Mouse (Mus musculus) stomach, embryonic 14.5 days (tissue): ENCODE results near the gene Adgrl1. TPM values are rescaled to one million over a fixed set of nuclear protein-coding genes. Genes with fewer than 3 reads are reported as not detected.
"Not testable (repeated sequence)": the region's sequence is repeated elsewhere in the genome, so short reads cannot be mapped to it uniquely, and the experiment has no call there.

Source experiments
- ATAC-seq: fragments of 200-750 bp; cut with Nextera tagmentation; 2 replicates; pipeline ENCODE4 v1.8.0; 2017; ENCODE audit warnings: low read depth, moderate TSS enrichment; ENCODE audit not compliant: insufficient number of reproducible peaks, insufficient read depth, low FRiP score
- H3K27ac ChIP-seq: fragments of 300-500 bp; sonication (generic); 2 replicates; pipeline ENCODE4 v1.5.1; 2014; ENCODE audit warnings: mild to moderate bottlenecking, low read length, moderate library complexity, mixed read lengths
- H3K27me3 ChIP-seq: fragments of 300-500 bp; sonication (generic); 2 replicates; pipeline ENCODE4 v1.6.1; 2014; ENCODE audit warnings: low read length, control low read depth, mixed read lengths; ENCODE audit not compliant: control insufficient read depth, insufficient read depth
- H3K36me3 ChIP-seq: fragments of 300-500 bp; sonication (generic); 2 replicates; pipeline ENCODE4 v1.6.1; 2014; ENCODE audit warnings: mild to moderate bottlenecking, control low read depth, low read length, moderate library complexity, mixed read lengths; ENCODE audit not compliant: control insufficient read depth, insufficient read depth
- H3K4me1 ChIP-seq: fragments of 300-500 bp; sonication (generic); 2 replicates; pipeline ENCODE4 v1.6.1; 2014; ENCODE audit warnings: low read length, control low read depth, mixed read lengths; ENCODE audit not compliant: control insufficient read depth, insufficient read depth
- H3K4me2 ChIP-seq: fragments of 300-500 bp; sonication (generic); replicated peaks from 2 replicates; pipeline ENCODE4 v1.6.1; 2014; ENCODE audit warnings: low read depth, low read length, control low read depth
- H3K4me3 ChIP-seq: fragments of 300-500 bp; sonication (generic); 2 replicates; pipeline ENCODE4 v1.5.1; 2014; ENCODE audit warnings: low read depth, low read length, control low read depth
- H3K9ac ChIP-seq: fragments of 300-500 bp; sonication (generic); replicated peaks from 2 replicates; pipeline ENCODE4 v1.6.1; 2014; ENCODE audit warnings: low read depth, mild to moderate bottlenecking, control low read depth, low read length, moderate library complexity, mixed read lengths
- H3K9me3 ChIP-seq: fragments of 300-500 bp; sonication (generic); 2 replicates; pipeline ENCODE4 v1.6.1; 2016; ENCODE audit warnings: low read depth, low read length, control low read depth; ENCODE audit not compliant: control insufficient read depth
- WGBS: fragments of 180-500 bp; shearing (Covaris S2); extraction: QIAGEN DNeasy Blood & Tissue Kit; methylation state at CpG from one replicate; pipeline ENCODE4 v1.1.7; 2014; 5-methylcytosine and 5-hydroxymethylcytosine counted together
- microRNA-seq: library from miRNA; unstranded; fragments of <30 nt; microRNA quantifications from one replicate; pipeline ENCODE4, GENCODE M21; 2016
- polyA plus RNA-seq: library from polyadenylated mRNA; unstranded; fragments of >200 nt; fragmentation: Nextera tagmentation; extraction: Ambion mirVana; gene quantifications from 2 replicates; pipeline ENCODE4 v1.2.1, GENCODE M21; 2014

Adgrl1 gene
- polyA plus RNA-seq, 1 experiment from 2014 or later = 29.5 TPM

GRCm38 (mm10) chr8:83980250-83980649 lies 80.3 kb downstream of the Adgrl1 start:
- Histone ChIP-seq H3K27ac (no peak overlapping the region), H3K4me3 (no peak overlapping the region), H3K27me3 (no peaks in the 10 kb centered on the region), H3K9ac (no peak overlapping the region), H3K9me3 (no peaks in the 10 kb centered on the region), H3K4me1 (peaks cover 7% of the 10 kb centered on the region; the same call in 1 of the 2 replicates), H3K36me3 (peaks cover 37% of the 10 kb centered on the region), H3K4me2 (no peak overlapping the region)
- no peak for ATAC-seq
- WGBS = 86% methylated on average over 1 of the region's 1 CpGs

- Histone ChIP-seq H3K4me1 (peaks cover 7% of the 10 kb centered on the region; the same call in 1 of the 2 replicates), H3K9me3 (no peaks in the 10 kb centered on the region), H3K4me2 (no peak overlapping the region), H3K27ac (no peak overlapping the region), H3K36me3 (peaks cover 40% of the 10 kb centered on the region), H3K4me3 (no peak overlapping the region), H3K9ac (no peak overlapping the region), H3K27me3 (no peaks in the 10 kb centered on the region)
- 80% methylated on average over 8 of the region's 8 CpGs for WGBS
- no peak for ATAC-seq
These were observed 80.9 kb downstream of the Adgrl1 start for GRCm38 (mm10) chr8:83980845-83981244.

- 93% methylated on average over 7 of the region's 7 CpGs for WGBS
- Histone ChIP-seq H3K4me1 (peaks cover 7% of the 10 kb centered on the region; the same call in 1 of the 2 replicates), H3K27ac (no peak overlapping the region), H3K9ac (no peak overlapping the region), H3K9me3 (no peaks in the 10 kb centered on the region), H3K4me2 (no peak overlapping the region), H3K36me3 (peaks cover 47% of the 10 kb centered on the region), H3K4me3 (no peak overlapping the region), H3K27me3 (no peaks in the 10 kb centered on the region)
- ATAC-seq = no peak
These were observed 81.6 kb downstream of the Adgrl1 start for GRCm38 (mm10) chr8:83981533-83981932.

GRCm38 (mm10) chr8:83982449-83982848 lies 82.5 kb downstream of the Adgrl1 start:
- 80% methylated on average over 4 of the region's 4 CpGs for WGBS
- H3K9ac ChIP-seq = no peak overlapping the region
- no peaks in the 10 kb centered on the region for H3K27me3 ChIP-seq
- H3K9me3 ChIP-seq = no peaks in the 10 kb centered on the region
- no peak overlapping the region for H3K27ac ChIP-seq
- peaks cover 4% of the 10 kb centered on the region; the same call in 1 of the 2 replicates for H3K4me1 ChIP-seq
- H3K4me2 ChIP-seq = no peak overlapping the region
- H3K36me3 ChIP-seq = peaks cover 53% of the 10 kb centered on the region
- ATAC-seq = no peak
- no peak overlapping the region for H3K4me3 ChIP-seq

- 96% methylated on average over 2 of the region's 2 CpGs for WGBS
- H3K9me3 ChIP-seq = not testable (repeated sequence)
- peaks cover 59% of the 10 kb centered on the region for H3K36me3 ChIP-seq
These were observed 83.3 kb downstream of the Adgrl1 start for GRCm38 (mm10) chr8:83983222-83983621.

GRCm38 (mm10) chr8:83989243-83989642 lies 89.3 kb downstream of the Adgrl1 start:
- Histone ChIP-seq H3K9ac (no peak overlapping the region), H3K4me3 (no peak overlapping the region), H3K27me3 (no peaks in the 10 kb centered on the region), H3K36me3 (peaks cover 66% of the 10 kb centered on the region), H3K9me3 (no peaks in the 10 kb centered on the region), H3K4me2 (no peak overlapping the region), H3K4me1 (no peaks in the 10 kb centered on the region), H3K27ac (no peak overlapping the region)
- no peak for ATAC-seq
- WGBS = 90% methylated on average over 7 of the region's 7 CpGs

More at GRCm38 (mm10) chr8:83983222-83983621, 83.3 kb downstream of the Adgrl1 start:
- not testable (repeated sequence) for H3K4me1 ChIP-seq, ATAC-seq, H3K9ac ChIP-seq, H3K4me3 ChIP-seq, H3K27me3 ChIP-seq, H3K27ac ChIP-seq, H3K4me2 ChIP-seq

GRCm38 (mm10) chr8:83990170-83990569 lies 90.3 kb downstream of the Adgrl1 start:
- H3K9ac ChIP-seq = no peak overlapping the region
- H3K4me2 ChIP-seq = no peak overlapping the region
- no peak for ATAC-seq
- H3K4me1 ChIP-seq = no peaks in the 10 kb centered on the region
- H3K36me3 ChIP-seq = peaks cover 64% of the 10 kb centered on the region
- H3K9me3 ChIP-seq = no peaks in the 10 kb centered on the region
- no peak overlapping the region for H3K4me3 ChIP-seq
- no peaks in the 10 kb centered on the region for H3K27me3 ChIP-seq
- 95% methylated on average over 14 of the region's 14 CpGs for WGBS
- no peak overlapping the region for H3K27ac ChIP-seq

Small RNA genes within 50 kb of the gene (microRNA-seq; reads per million reads assigned to microRNA genes)
- gene Gm44330 = not detected
- gene Gm44450 = not detected

Other genes with a start within 250 kb of the Adgrl1 start
- gene Gipc1, start 247.4 kb upstream of the Adgrl1 start, polyA plus RNA-seq = 180 and 185 TPM in 2 replicates
- gene Ptger1, start 233.4 kb upstream of the Adgrl1 start, polyA plus RNA-seq = 3.1 and 5.4 TPM in 2 replicates
- 30.1 and 30.7 TPM in 2 replicates for gene Pkn1, start 200.9 kb upstream of the Adgrl1 start, polyA plus RNA-seq
- 141 and 147 TPM in 2 replicates for gene Ddx39, start 184.9 kb upstream of the Adgrl1 start, polyA plus RNA-seq
- 39.2 and 40.7 TPM in 2 replicates for gene Adgre5, start 158.8 kb upstream of the Adgrl1 start, polyA plus RNA-seq
- gene Gm10644, start 55.1 kb downstream of the Adgrl1 start, polyA plus RNA-seq = 0.56 and 0.70 TPM in 2 replicates
- gene Asf1b, start 55.4 kb downstream of the Adgrl1 start, polyA plus RNA-seq = 53.2 and 58.2 TPM in 2 replicates
- gene Prkaca, start 72.9 kb downstream of the Adgrl1 start, polyA plus RNA-seq = 101 and 112 TPM in 2 replicates
- gene Samd1, start 97.6 kb downstream of the Adgrl1 start, polyA plus RNA-seq = 17.5 and 18.3 TPM in 2 replicates
- gene 1700067K01Rik, start 101.4 kb downstream of the Adgrl1 start, polyA plus RNA-seq = 0.71 and 0.87 TPM in 2 replicates
- gene 2210011C24Rik, start 112.1 kb downstream of the Adgrl1 start, polyA plus RNA-seq = 1.1 and 1.3 TPM in 2 replicates
- gene Palm3, start 121.4 kb downstream of the Adgrl1 start, polyA plus RNA-seq = 3.2 and 3.6 TPM in 2 replicates
- 1.1 and 1.3 TPM in 2 replicates for gene Il27ra, start 142.5 kb downstream of the Adgrl1 start, polyA plus RNA-seq
- not detected in 2 replicates for gene Rln3, start 144.9 kb downstream of the Adgrl1 start, polyA plus RNA-seq
- 1.5 and 2.9 TPM in 2 replicates for gene Gm10643, start 165.0 kb downstream of the Adgrl1 start, polyA plus RNA-seq
- gene Rfx1, start 166.7 kb downstream of the Adgrl1 start, polyA plus RNA-seq = 10.4 and 12.0 TPM in 2 replicates
- gene Dcaf15, start 204.7 kb downstream of the Adgrl1 start, polyA plus RNA-seq = 9.0 and 10.8 TPM in 2 replicates
- 0.18 and 0.20 TPM in 2 replicates for gene Podnl1, start 225.9 kb downstream of the Adgrl1 start, polyA plus RNA-seq
- gene Cc2d1a, start 247.8 kb downstream of the Adgrl1 start, polyA plus RNA-seq = 17.9 and 18.2 TPM in 2 replicates
- gene 4930432K21Rik, start 247.9 kb downstream of the Adgrl1 start, polyA plus RNA-seq = 0.59 and 0.94 TPM in 2 replicates